Mouse (Mus musculus) thymus, adult 18-20 months (tissue): ENCODE data around the gene Socs4.
A peak's percentile ranks its signal among the peaks of the same experiment; 100 is the strongest.
"Not testable (repeated sequence)": the region's sequence is repeated elsewhere in the genome, so short reads cannot be mapped to it uniquely, and the experiment has no call there.

Experiments
- DNase-seq, 2 experiments: peaks; one replicate each; pipeline ENCODE4 v3.0.0; 2022; ENCODE audit warnings: mixed read lengths in 2 of 2

The Socs4 gene

GRCm38 (mm10) chr14:47291772-47292171 is 15.0 kb downstream of the Socs4 start:
- no peak for DNase-seq

GRCm38 (mm10) chr14:47294136-47294535 is 17.4 kb downstream of the Socs4 start:
- DNase-seq, result no peak

GRCm38 (mm10) chr14:47296232-47296631 is 19.5 kb downstream of the Socs4 start:
- DNase-seq, result no peak

- DNase-seq, result peak; percentile 75 to 77
These were observed 21.2 kb downstream of the Socs4 start, which contains the start of gene Mapk1ip1l for GRCm38 (mm10) chr14:47297785-47298407. TSS of gene Mapk1ip1l (plus strand) at chr14:47298266.

GRCm38 (mm10) chr14:47298408-47298792 is 21.7 kb downstream of the Socs4 start:
- DNase-seq, result no peak

- DNase-seq, result peak in 1 of 2 experiments; percentile 22
These were observed 22.1 kb downstream of the Socs4 start for GRCm38 (mm10) chr14:47298819-47299261.

- DNase-seq, result no peak
These were observed 26.4 kb downstream of the Socs4 start for GRCm38 (mm10) chr14:47302885-47303680.

- no peak for DNase-seq
These were observed 28.2 kb downstream of the Socs4 start for GRCm38 (mm10) chr14:47304814-47305405.

- no peak for DNase-seq
These were observed 29.2 kb downstream of the Socs4 start for GRCm38 (mm10) chr14:47305933-47306332.

- DNase-seq, result no peak
These were observed 30.9 kb downstream of the Socs4 start for GRCm38 (mm10) chr14:47307669-47308068.

- no peak for DNase-seq
These were observed 32.3 kb downstream of the Socs4 start for GRCm38 (mm10) chr14:47309061-47309460.

GRCm38 (mm10) chr14:47310342-47311181 is 33.8 kb downstream of the Socs4 start:
- DNase-seq, result no peak

- no peak for DNase-seq
These were observed 42.6 kb downstream of the Socs4 start for GRCm38 (mm10) chr14:47319362-47319761.

GRCm38 (mm10) chr14:47321581-47321980 is 44.9 kb downstream of the Socs4 start:
- not testable (repeated sequence) for DNase-seq

- DNase-seq, result no peak
These were observed 49.4 kb downstream of the Socs4 start for GRCm38 (mm10) chr14:47325965-47326761.

GRCm38 (mm10) chr14:47327347-47327746 is 50.6 kb downstream of the Socs4 start:
- no peak for DNase-seq

GRCm38 (mm10) chr14:47331920-47332319 is 55.2 kb downstream of the Socs4 start:
- no peak for DNase-seq

- peak in 1 of 2 experiments; percentile 29 for DNase-seq
These were observed 58.1 kb downstream of the Socs4 start for GRCm38 (mm10) chr14:47334819-47335218.

- DNase-seq, result no peak
These were observed 58.6 kb downstream of the Socs4 start for GRCm38 (mm10) chr14:47335300-47335699.

GRCm38 (mm10) chr14:47340231-47340925 is 63.6 kb downstream of the Socs4 start:
- DNase-seq, result no peak

- DNase-seq, result no peak
These were observed 65.1 kb downstream of the Socs4 start for GRCm38 (mm10) chr14:47341811-47342291.
